Mouse (Mus musculus) cortical plate, adult 2 months (tissue): ENCODE measurements around the gene Enthd1.

Source experiments
- CTCF ChIP-seq: fragments of 200-500 bp; IDR thresholded peaks from 2 replicates; pipeline ENCODE4 v1.5.1; 2011; ENCODE audit warnings: mild to moderate bottlenecking, control low read depth, low read length; ENCODE audit not compliant: insufficient read depth; ENCODE audit errors: extremely low read depth
- POLR2A ChIP-seq: fragments of 200-500 bp; IDR thresholded peaks from 2 replicates; pipeline ENCODE4 v1.6.1; 2011; ENCODE audit warnings: mild to moderate bottlenecking, low read length, control low read depth; ENCODE audit not compliant: insufficient read depth; ENCODE audit errors: extremely low read depth

DNA sequence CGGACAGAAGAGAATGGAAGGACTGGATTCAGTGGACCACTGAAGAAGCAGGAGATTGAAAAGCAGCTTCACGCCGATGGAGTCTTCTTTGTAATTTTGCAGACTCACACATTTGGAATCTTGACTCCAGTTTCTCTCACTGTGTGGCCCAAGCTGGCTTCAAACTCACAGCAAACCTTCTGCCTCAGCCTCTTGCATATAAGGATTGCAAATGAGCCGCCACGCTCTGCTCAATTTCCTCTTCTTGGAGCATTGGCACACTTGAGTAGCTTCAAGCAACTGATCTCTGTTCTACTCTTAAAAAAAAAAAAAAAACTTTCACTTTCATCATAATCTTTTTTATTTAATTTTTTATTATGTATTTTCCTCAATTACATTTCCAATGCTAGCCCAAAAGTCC is 45.0 kb downstream of the Enthd1 start:
- no peak for TF ChIP-seq POLR2A
- TF ChIP-seq CTCF: no peak
